Mouse (Mus musculus) MEL-GATA-1-ER (cell line): ENCODE results near the gene Akap8.

Experiments used
- DNase-seq: peaks from one replicate; pipeline ENCODE4 v3.0.0-alpha.2; 2012; ENCODE audit warnings: low read depth; ENCODE audit errors: extremely low read depth

The Akap8 gene

GRCm38 (mm10) chr17:32284262-32285137, 36.5 kb downstream of the Akap8 start, which contains the start of gene Brd4:
Gene Brd4, minus strand, starts transcription at chr17:32284722.
- peak; percentile 55 for DNase-seq

- peak; percentile 34 for DNase-seq
These were observed 37.2 kb downstream of the Akap8 start for GRCm38 (mm10) chr17:32283771-32284221.

- DNase-seq = no peak
These were observed 37.7 kb downstream of the Akap8 start for GRCm38 (mm10) chr17:32283341-32283740.

- no peak for DNase-seq
These were observed 39.3 kb downstream of the Akap8 start for GRCm38 (mm10) chr17:32281611-32282310.

- no peak for DNase-seq
These were observed 39.9 kb downstream of the Akap8 start for GRCm38 (mm10) chr17:32281126-32281525.

- peak; percentile 26 for DNase-seq
These were observed 40.5 kb downstream of the Akap8 start for GRCm38 (mm10) chr17:32280575-32280974.

GRCm38 (mm10) chr17:32277201-32277600, 43.8 kb downstream of the Akap8 start:
- no peak for DNase-seq

- DNase-seq = no peak
These were observed 45.5 kb downstream of the Akap8 start for GRCm38 (mm10) chr17:32275568-32275967.

- DNase-seq = peak; percentile 52
These were observed 51.9 kb downstream of the Akap8 start for GRCm38 (mm10) chr17:32269151-32269550.

GRCm38 (mm10) chr17:32268540-32268960, 52.5 kb downstream of the Akap8 start:
- no peak for DNase-seq

GRCm38 (mm10) chr17:32268096-32268495, 52.9 kb downstream of the Akap8 start:
- no peak for DNase-seq

- DNase-seq = peak; percentile 62
These were observed 53.4 kb downstream of the Akap8 start for GRCm38 (mm10) chr17:32267617-32268016.

- no peak for DNase-seq
These were observed 57.4 kb downstream of the Akap8 start for GRCm38 (mm10) chr17:32263672-32264071.

- no peak for DNase-seq
These were observed 58.0 kb downstream of the Akap8 start for GRCm38 (mm10) chr17:32262831-32263559.

- no peak for DNase-seq
These were observed 62.2 kb downstream of the Akap8 start for GRCm38 (mm10) chr17:32258869-32259268.

GRCm38 (mm10) chr17:32257944-32258343, 63.1 kb downstream of the Akap8 start:
- DNase-seq = no peak

GRCm38 (mm10) chr17:32257452-32257851, 63.6 kb downstream of the Akap8 start:
- no peak for DNase-seq

- DNase-seq = no peak
These were observed 64.1 kb downstream of the Akap8 start for GRCm38 (mm10) chr17:32256896-32257295.
